Mouse (Mus musculus) megakaryocyte-erythroid progenitor cell, adult 5-6 weeks (primary cell): ENCODE measurements at regions not wholly inside any gene's neighbourhood (a gene's known extent, or its start where the extent isn't known, plus 50 kb on each side); places are given as distances from the start of the nearest gene placed in this dataset.

Source experiments
- ATAC-seq: replicated peaks from 2 replicates; pipeline ENCODE4 v1.8.0; 2016; ENCODE audit warnings: mild to moderate bottlenecking, inconsistent platforms; ENCODE audit not compliant: severe bottlenecking, poor library complexity, low FRiP score, low TSS enrichment

- peak; percentile 87 for ATAC-seq
Observed at GRCm38 (mm10) chr6:123930951-123931350, 77.7 kb upstream of the Vmn2r25 start.

GRCm38 (mm10) chr6:123937930-123938329 lies 84.7 kb upstream of the Vmn2r25 start:
- no peak for ATAC-seq

DNA sequence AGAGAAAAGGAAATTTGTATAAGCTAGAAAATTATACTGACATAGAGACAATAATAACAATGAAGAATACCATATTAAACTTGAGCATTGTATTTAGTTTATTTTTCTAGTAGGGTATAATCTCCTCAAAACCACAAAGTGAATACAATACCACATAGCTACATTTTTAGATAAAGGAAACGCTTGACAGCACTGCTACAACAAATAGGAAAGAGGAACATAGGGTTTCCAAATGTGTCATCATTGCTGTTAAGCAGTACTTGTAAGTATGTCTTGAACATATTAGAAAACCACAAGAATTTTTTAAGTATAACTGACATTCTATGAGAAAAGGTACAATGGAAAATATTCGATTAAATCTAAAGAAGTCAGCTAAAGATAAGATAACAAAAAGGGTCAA lies 63.0 kb upstream of the Vmn2r26 start:
- ATAC-seq = 0 out of 2 replicates have a peak, but pooled peaks have one; percentile 44

GRCm38 (mm10) chr6:123971180-123971579 lies 53.2 kb upstream of the Vmn2r26 start:
- no peak for ATAC-seq
